Mouse (Mus musculus) embryonic facial prominence, embryonic 10.5 days (tissue): ENCODE results near the gene Ccr7. TPM values are rescaled to one million over a fixed set of nuclear protein-coding genes. Genes with fewer than 3 reads are reported as not detected.

Source experiments
- DNase-seq: peaks from one replicate; pipeline ENCODE4 v3.0.0-alpha.2; 2017; ENCODE audit warnings: low spot score
- H3K27ac ChIP-seq: fragments of 300-500 bp; sonication (generic); replicated peaks from 2 replicates; pipeline ENCODE4 v1.5.1; 2016; ENCODE audit warnings: mild to moderate bottlenecking
- H3K27me3 ChIP-seq: fragments of 300-500 bp; sonication (generic); replicated peaks from 2 replicates; pipeline ENCODE4 v1.6.1; 2016; ENCODE audit warnings: low read depth, mild to moderate bottlenecking; ENCODE audit not compliant: poor library complexity, severe bottlenecking
- H3K36me3 ChIP-seq: fragments of 300-500 bp; sonication (generic); replicated peaks from 2 replicates; pipeline ENCODE4 v1.6.1; 2016; ENCODE audit warnings: mild to moderate bottlenecking, moderate library complexity
- H3K4me1 ChIP-seq: fragments of 300-500 bp; sonication (generic); 2 replicates; pipeline ENCODE4 v1.6.1; 2016
- H3K4me3 ChIP-seq: fragments of 300-500 bp; sonication (generic); 2 replicates; pipeline ENCODE4 v1.5.1; 2016; ENCODE audit warnings: mild to moderate bottlenecking, moderate library complexity
- H3K9me3 ChIP-seq: fragments of 300-500 bp; sonication (generic); 2 replicates; pipeline ENCODE4 v1.6.1; 2016; ENCODE audit warnings: mild to moderate bottlenecking
- WGBS: fragments of 180-500 bp; shearing (Covaris S2); methylation state at CpG from one replicate; pipeline ENCODE4 v1.1.7; 2016; 5-methylcytosine and 5-hydroxymethylcytosine counted together
- polyA plus RNA-seq: library from polyadenylated mRNA; unstranded; fragments of >200 nt; fragmentation: Nextera tagmentation; extraction: Ambion mirVana; gene quantifications from 2 replicates; pipeline ENCODE4 v1.2.1, GENCODE M21; 2016

The Ccr7 gene
- 0.50 and 0.78 TPM in 2 replicates for polyA plus RNA-seq

GRCm38 (mm10) chr11:99154987-99155641 lies at the start of gene Ccr7:
TSS of gene Ccr7 (minus strand) at chr11:99155077.
- H3K36me3 ChIP-seq = no peaks in the 10 kb centered on the region
- 0 out of 2 replicates have a peak, but pooled peaks cover 5% of the 10 kb centered on the region for H3K27me3 ChIP-seq
- H3K27ac ChIP-seq = peak within 1 kb of the TSS; percentile 30; the same call in 1 of the 2 replicates
- no peak within 1 kb of the TSS for H3K4me3 ChIP-seq
- H3K9me3 ChIP-seq = no peaks in the 10 kb centered on the region
- DNase-seq = no peak
- H3K4me1 ChIP-seq = peaks cover 13% of the 10 kb centered on the region
- WGBS = 74% methylated on average over 12 of the region's 12 CpGs

GRCm38 (mm10) chr11:99189154-99189582 lies 34.3 kb upstream of the Ccr7 start:
- DNase-seq = peak; percentile 69

GRCm38 (mm10) chr11:99187348-99187747 lies 32.5 kb upstream of the Ccr7 start:
- no peaks in the 10 kb centered on the region for H3K9me3 ChIP-seq
- no peak overlapping the region for H3K27ac ChIP-seq
- no peaks in the 10 kb centered on the region for H3K36me3 ChIP-seq
- no peak for DNase-seq
- WGBS = 89% methylated on average over 4 of the region's 4 CpGs
- no peak overlapping the region for H3K4me3 ChIP-seq
- no peaks in the 10 kb centered on the region for H3K4me1 ChIP-seq
- peaks cover 14% of the 10 kb centered on the region for H3K27me3 ChIP-seq

More at GRCm38 (mm10) chr11:99189154-99189582, 34.3 kb upstream of the Ccr7 start:
- H3K4me1 ChIP-seq = no peaks in the 10 kb centered on the region
- H3K27me3 ChIP-seq = peaks cover 14% of the 10 kb centered on the region
- H3K36me3 ChIP-seq = no peaks in the 10 kb centered on the region
- no peak overlapping the region for H3K4me3 ChIP-seq
- H3K27ac ChIP-seq = no peak overlapping the region
- H3K9me3 ChIP-seq = no peaks in the 10 kb centered on the region
- 23% methylated on average over 14 of the region's 14 CpGs for WGBS

- no peaks in the 10 kb centered on the region for H3K4me1 ChIP-seq
- H3K9me3 ChIP-seq = no peaks in the 10 kb centered on the region
Measured at GRCm38 (mm10) chr11:99186836-99187235, 32.0 kb upstream of the Ccr7 start.

GRCm38 (mm10) chr11:99182575-99182974 lies 27.7 kb upstream of the Ccr7 start:
- Histone ChIP-seq H3K4me1 (no peaks in the 10 kb centered on the region), H3K36me3 (no peaks in the 10 kb centered on the region), H3K27me3 (peaks cover under 1% of the 10 kb centered on the region; the same call in 1 of the 2 replicates), H3K4me3 (no peak overlapping the region), H3K27ac (no peak overlapping the region), H3K9me3 (no peaks in the 10 kb centered on the region)
- 86% methylated on average over 11 of the region's 11 CpGs for WGBS
- no peak for DNase-seq

More at GRCm38 (mm10) chr11:99186836-99187235, 32.0 kb upstream of the Ccr7 start:
- 77% methylated on average over 2 of the region's 2 CpGs for WGBS
- peaks cover 14% of the 10 kb centered on the region for H3K27me3 ChIP-seq
- H3K4me3 ChIP-seq = no peak overlapping the region
- H3K27ac ChIP-seq = no peak overlapping the region
- DNase-seq = no peak
- H3K36me3 ChIP-seq = no peaks in the 10 kb centered on the region

- Histone ChIP-seq H3K36me3 (no peaks in the 10 kb centered on the region), H3K27ac (no peak overlapping the region), H3K4me3 (no peak overlapping the region), H3K27me3 (no peaks in the 10 kb centered on the region), H3K4me1 (no peaks in the 10 kb centered on the region), H3K9me3 (no peaks in the 10 kb centered on the region)
- no peak for DNase-seq
- 85% methylated on average over 5 of the region's 5 CpGs for WGBS
Measured at GRCm38 (mm10) chr11:99180071-99180470, 25.2 kb upstream of the Ccr7 start.

- DNase-seq = no peak
- H3K4me3 ChIP-seq = no peak overlapping the region
- no peaks in the 10 kb centered on the region for H3K36me3 ChIP-seq
- no peaks in the 10 kb centered on the region for H3K27me3 ChIP-seq
- 65% methylated on average over 3 of the region's 3 CpGs for WGBS
- no peaks in the 10 kb centered on the region for H3K4me1 ChIP-seq
- H3K9me3 ChIP-seq = no peaks in the 10 kb centered on the region
- H3K27ac ChIP-seq = no peak overlapping the region
Measured at GRCm38 (mm10) chr11:99177925-99178198, 23.0 kb upstream of the Ccr7 start.

GRCm38 (mm10) chr11:99177054-99177924 lies 22.4 kb upstream of the Ccr7 start:
- Histone ChIP-seq H3K4me3 (no peak overlapping the region), H3K36me3 (no peaks in the 10 kb centered on the region), H3K27me3 (no peaks in the 10 kb centered on the region), H3K4me1 (no peaks in the 10 kb centered on the region), H3K9me3 (no peaks in the 10 kb centered on the region), H3K27ac (no peak overlapping the region)
- WGBS = 70% methylated on average over 5 of the region's 5 CpGs
- no peak for DNase-seq

- H3K27ac ChIP-seq = no peak overlapping the region
- H3K36me3 ChIP-seq = no peaks in the 10 kb centered on the region
- 78% methylated on average over 4 of the region's 4 CpGs for WGBS
- no peaks in the 10 kb centered on the region for H3K9me3 ChIP-seq
- H3K4me3 ChIP-seq = no peak overlapping the region
- peaks cover 17% of the 10 kb centered on the region for H3K4me1 ChIP-seq
- DNase-seq = no peak
- no peaks in the 10 kb centered on the region for H3K27me3 ChIP-seq
Measured at GRCm38 (mm10) chr11:99172002-99172401, 17.1 kb upstream of the Ccr7 start.

- H3K4me3 ChIP-seq = no peak overlapping the region
- peaks cover 17% of the 10 kb centered on the region for H3K4me1 ChIP-seq
- no peaks in the 10 kb centered on the region for H3K9me3 ChIP-seq
- H3K27me3 ChIP-seq = no peaks in the 10 kb centered on the region
- H3K36me3 ChIP-seq = no peaks in the 10 kb centered on the region
- DNase-seq = no peak
- WGBS = 79% methylated on average over 2 of the region's 2 CpGs
- no peak overlapping the region; the same call in 1 of the 2 replicates for H3K27ac ChIP-seq
Measured at GRCm38 (mm10) chr11:99171442-99171841, 16.6 kb upstream of the Ccr7 start.

- no peaks in the 10 kb centered on the region for H3K27me3 ChIP-seq
- no peak for DNase-seq
- H3K4me3 ChIP-seq = no peak overlapping the region
- no peak overlapping the region; the same call in 1 of the 2 replicates for H3K27ac ChIP-seq
- no peaks in the 10 kb centered on the region for H3K36me3 ChIP-seq
- 75% methylated on average over 12 of the region's 12 CpGs for WGBS
- peaks cover 17% of the 10 kb centered on the region for H3K4me1 ChIP-seq
- no peaks in the 10 kb centered on the region for H3K9me3 ChIP-seq
Measured at GRCm38 (mm10) chr11:99170547-99171267, 15.8 kb upstream of the Ccr7 start.

GRCm38 (mm10) chr11:99170005-99170404 lies 15.1 kb upstream of the Ccr7 start:
- no peaks in the 10 kb centered on the region for H3K9me3 ChIP-seq
- H3K27ac ChIP-seq = no peak overlapping the region
- peaks cover 17% of the 10 kb centered on the region for H3K4me1 ChIP-seq
- no peak for DNase-seq
- H3K4me3 ChIP-seq = no peak overlapping the region
- 91% methylated on average over 6 of the region's 6 CpGs for WGBS
- H3K27me3 ChIP-seq = no peaks in the 10 kb centered on the region
- no peaks in the 10 kb centered on the region for H3K36me3 ChIP-seq
